Mouse (Mus musculus): ENCODE measurements around the gene Dcst2. TPM values are rescaled to one million over a fixed set of nuclear protein-coding genes. Genes with fewer than 3 reads are reported as not detected.
A peak's percentile ranks its signal among the peaks of the same experiment; 100 is the strongest.

Dcst2 gene
- total RNA-seq, 2 experiments from 2014 or later = 0.34 to 0.35 TPM

- intact Hi-C loops (cut with DNase I) = loop anchor here (5.0 kb wide), 1 partner anchor 38 kb away; no protein-coding TSS in a partner anchor
- peak; percentile 86 to 95 for DNase-seq (ENCODE audit: low spot score in 2 of 2)
Observed at GRCm38 (mm10) chr3:89354816-89355511, 6.8 kb upstream of the Dcst2 start.

GRCm38 (mm10) chr3:89355512-89355902 lies 6.3 kb upstream of the Dcst2 start:
- intact Hi-C loops (cut with DNase I) = no loop called here
- DNase-seq (ENCODE audit: low spot score in 2 of 2) = no peak

DNA sequence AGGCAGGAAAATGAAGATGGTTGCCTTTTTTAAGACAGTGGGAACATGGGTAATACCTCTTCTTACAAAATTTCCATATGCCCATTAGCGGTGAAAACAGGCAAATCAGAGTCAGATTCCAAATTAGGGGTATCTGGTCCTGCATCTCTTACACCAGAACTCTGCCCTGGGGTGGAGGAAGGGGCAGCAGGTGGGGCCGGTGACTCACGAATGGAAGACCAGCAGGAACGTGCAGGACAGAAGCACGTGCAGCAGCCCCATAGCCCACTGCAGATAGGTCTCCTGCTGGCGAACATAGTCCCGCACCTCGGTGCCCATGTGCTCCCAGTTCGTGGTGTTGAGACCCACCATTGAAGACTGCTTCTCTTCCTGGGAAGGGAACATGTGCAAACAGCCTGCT lies 5.7 kb upstream of the Dcst2 start:
- DNase-seq (ENCODE audit: low spot score in 2 of 2) = no peak
- intact Hi-C loops (cut with DNase I) = no loop called here

GRCm38 (mm10) chr3:89359630-89360029 lies 2.1 kb upstream of the Dcst2 start:
- intact Hi-C loops (cut with DNase I) = no loop called here
- DNase-seq (ENCODE audit: low spot score in 2 of 2) = no peak

- DNase-seq (ENCODE audit: low spot score in 2 of 2) = no peak
- intact Hi-C loops (cut with DNase I) = no loop called here
Observed at GRCm38 (mm10) chr3:89360237-89360636, 1.5 kb upstream of the Dcst2 start.

DNA sequence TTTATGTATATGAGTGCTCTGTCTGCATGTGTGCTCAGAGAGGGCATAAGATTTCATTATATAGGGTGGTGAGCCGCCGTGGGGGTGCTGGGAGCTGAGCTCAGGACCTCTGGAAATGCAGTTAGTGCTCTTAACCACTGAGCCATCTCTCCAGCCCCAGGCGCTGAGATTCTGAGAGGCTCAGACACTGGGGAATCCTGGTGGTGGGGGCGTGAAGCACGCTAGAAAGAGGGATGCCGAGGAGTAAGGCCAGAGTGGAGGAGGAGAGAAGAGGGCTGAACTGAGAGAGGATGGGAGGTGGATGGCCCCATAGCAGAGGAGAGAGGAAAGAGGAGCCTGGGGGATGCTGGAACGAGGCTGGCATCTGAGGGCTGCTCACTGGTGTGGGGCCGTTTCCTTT lies 2.9 kb downstream of the Dcst2 start:
- intact Hi-C loops (cut with DNase I) = no loop called here
- no peak for DNase-seq (ENCODE audit: low spot score in 2 of 2)

GRCm38 (mm10) chr3:89365153-89365485 lies 3.3 kb downstream of the Dcst2 start, which contains the start of gene Dcst1:
TSS of gene Dcst1 (minus strand) at chr3:89365253.
- intact Hi-C loops (cut with DNase I) = no loop called here
- DNase-seq (ENCODE audit: low spot score in 2 of 2) = no peak

DNA sequence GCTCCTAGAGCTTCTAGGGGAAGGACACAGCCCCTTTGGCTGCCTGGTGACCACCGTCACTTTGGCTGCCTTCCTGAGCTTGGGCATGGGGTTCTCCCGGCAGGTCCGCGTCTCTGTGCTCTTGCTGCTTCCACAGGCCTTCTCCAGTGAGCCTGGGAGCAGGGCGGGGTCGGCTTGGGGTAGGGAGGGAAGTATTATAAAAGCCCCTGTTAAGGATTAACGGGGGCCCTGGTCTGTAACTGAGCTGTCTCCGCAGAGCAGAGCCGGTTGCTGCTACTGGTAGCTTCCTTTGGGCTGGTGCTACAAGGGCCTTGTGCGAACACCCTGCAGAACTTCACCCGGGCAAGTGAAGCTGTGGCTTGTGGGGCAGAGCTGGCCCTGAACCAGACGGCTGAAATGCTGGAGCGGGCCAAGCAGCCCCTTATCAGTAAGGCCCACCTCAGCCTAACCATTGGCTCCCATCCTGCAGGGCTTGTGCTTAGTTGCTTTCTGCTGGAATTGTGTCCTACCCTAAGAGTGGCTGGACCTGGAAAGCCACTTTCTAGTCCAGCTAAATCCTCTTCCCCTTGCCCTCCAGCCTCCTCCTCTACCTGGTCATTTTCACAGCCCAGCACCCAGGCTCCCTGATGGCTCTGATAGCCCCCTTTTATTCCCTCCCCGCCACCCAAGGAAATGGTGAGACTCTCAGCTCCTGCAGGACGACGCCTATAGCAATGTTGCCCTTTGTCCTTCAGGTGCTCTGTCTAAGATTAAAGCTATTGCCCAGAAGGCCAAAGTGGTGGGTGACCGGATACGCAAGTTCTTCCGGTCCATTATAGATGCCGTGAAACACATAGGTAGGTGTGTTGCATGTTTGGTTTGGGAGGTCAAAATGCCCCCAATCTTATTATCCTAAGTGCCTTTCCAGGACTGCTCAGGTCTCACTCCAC lies 4.0 kb downstream of the Dcst2 start:
- no peak for DNase-seq (ENCODE audit: low spot score in 2 of 2)
- intact Hi-C loops (cut with DNase I) = no loop called here

- intact Hi-C loops (cut with DNase I) = no loop called here
- DNase-seq (ENCODE audit: low spot score in 2 of 2) = no peak
Observed at GRCm38 (mm10) chr3:89367338-89367737, 5.6 kb downstream of the Dcst2 start.

- DNase-seq (ENCODE audit: low spot score in 2 of 2) = no peak
- intact Hi-C loops (cut with DNase I) = no loop called here
Observed at GRCm38 (mm10) chr3:89373581-89374231, 11.9 kb downstream of the Dcst2 start.

DNA sequence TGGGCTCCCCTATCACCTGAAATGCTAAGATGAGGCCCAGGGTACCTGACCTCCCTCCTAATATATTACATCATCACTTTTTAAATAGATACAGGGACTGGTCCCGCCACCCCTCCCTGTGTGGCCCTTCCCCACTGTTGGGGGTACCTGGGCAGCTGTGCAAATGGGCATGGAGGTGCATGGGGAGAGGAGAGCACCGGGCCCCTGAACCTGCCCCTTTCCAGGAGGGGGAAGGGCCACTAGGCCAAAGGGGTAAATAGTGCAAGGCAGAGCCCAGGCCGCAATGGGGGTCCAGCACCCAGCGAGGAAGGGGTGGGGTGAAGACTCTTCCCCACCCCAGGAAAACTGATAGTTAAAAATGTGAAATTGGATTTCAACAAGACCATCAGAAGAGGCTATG lies 16.1 kb downstream of the Dcst2 start:
- DNase-seq (ENCODE audit: low spot score in 2 of 2) = no peak
- intact Hi-C loops (cut with DNase I) = loop anchor here (5.0 kb wide), 1 partner anchor 109 kb away; no protein-coding TSS in a partner anchor

DNA sequence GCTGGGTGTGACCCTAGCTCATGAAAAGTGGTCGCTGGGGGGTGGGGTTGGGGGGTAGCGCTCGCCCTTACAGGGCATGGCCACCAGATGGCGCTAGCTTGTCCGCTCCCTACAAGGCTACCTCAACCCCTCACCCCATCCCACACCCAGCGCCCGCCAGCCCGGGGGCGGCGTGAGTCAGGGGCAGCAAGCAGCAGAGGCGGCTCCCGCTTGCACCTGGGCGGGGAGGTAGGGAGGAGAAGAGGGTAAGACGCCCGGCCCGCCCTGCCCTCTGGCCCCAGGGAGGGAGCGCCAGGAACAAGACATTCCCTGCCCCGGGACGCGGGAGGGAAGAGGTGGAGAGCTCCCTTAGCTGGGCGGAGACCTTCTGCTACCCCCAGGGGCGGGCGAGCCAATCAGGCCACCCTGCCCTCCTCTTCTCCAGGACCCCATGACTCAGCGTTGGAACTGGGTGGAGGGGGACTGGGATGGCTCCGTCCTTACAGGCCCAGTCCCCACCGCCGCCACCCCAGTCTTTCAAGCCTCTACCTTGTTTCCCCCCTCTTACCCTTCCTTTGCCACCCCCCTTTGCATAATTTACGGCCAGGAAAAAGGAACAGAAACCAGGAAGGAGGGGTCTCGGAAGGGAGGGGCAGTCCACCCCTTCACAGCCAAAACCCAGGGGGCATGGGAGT lies 16.8 kb downstream of the Dcst2 start:
- intact Hi-C loops (cut with DNase I) = loop anchor here (5.0 kb wide), 1 partner anchor 109 kb away; no protein-coding TSS in a partner anchor
- DNase-seq (ENCODE audit: low spot score in 2 of 2) = peak; percentile 50 to 63

- intact Hi-C loops (cut with DNase I) = loop anchor here (5.0 kb wide), 1 partner anchor 108 kb away; no protein-coding TSS in a partner anchor
- DNase-seq (ENCODE audit: low spot score in 2 of 2) = no peak
Observed at GRCm38 (mm10) chr3:89379388-89380131, 17.8 kb downstream of the Dcst2 start.

DNA sequence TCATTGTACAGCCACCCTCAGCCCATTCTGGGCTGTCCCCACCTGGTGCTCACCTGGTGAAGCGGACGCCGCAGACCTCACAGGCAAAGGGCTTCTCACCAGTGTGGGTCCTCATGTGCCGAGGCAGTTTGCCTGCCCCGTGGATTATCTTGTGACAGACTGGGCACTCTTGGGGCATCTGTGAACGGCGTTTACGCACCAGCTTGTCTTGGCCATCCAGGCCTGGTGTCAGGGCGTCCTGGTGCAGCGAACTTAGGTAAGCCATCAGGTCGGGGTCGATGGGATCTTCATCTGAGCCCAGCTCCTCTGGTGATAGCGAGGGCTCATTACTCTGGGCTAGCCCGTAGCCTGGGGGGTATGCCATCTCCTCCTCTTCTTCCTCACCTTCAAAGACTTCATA lies 18.5 kb downstream of the Dcst2 start:
- intact Hi-C loops (cut with DNase I) = no loop called here
- DNase-seq (ENCODE audit: low spot score in 2 of 2) = no peak

GRCm38 (mm10) chr3:89380711-89381110 lies 18.9 kb downstream of the Dcst2 start:
- intact Hi-C loops (cut with DNase I) = no loop called here
- no peak for DNase-seq (ENCODE audit: low spot score in 2 of 2)

DNA sequence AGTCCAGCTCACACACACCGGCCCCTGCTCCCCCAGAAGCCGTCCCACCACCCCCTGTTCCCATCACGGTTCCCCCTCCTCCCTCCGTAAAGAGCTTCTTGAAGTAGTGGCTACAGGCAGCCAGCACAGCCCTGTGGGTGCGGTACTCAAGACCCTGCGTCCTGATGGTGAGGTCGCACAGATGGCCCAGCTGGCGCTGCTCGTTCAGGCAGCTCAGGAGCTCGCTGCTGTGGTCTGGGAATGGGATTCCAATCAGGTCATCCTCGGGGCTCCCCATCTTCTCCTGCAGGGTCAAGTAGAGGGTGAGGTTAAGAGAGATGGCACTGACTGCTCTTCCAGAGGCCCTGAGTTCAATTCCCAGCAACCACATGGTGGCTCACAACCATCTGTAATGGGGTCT lies 19.5 kb downstream of the Dcst2 start:
- intact Hi-C loops (cut with DNase I) = no loop called here
- DNase-seq (ENCODE audit: low spot score in 2 of 2) = no peak

DNA sequence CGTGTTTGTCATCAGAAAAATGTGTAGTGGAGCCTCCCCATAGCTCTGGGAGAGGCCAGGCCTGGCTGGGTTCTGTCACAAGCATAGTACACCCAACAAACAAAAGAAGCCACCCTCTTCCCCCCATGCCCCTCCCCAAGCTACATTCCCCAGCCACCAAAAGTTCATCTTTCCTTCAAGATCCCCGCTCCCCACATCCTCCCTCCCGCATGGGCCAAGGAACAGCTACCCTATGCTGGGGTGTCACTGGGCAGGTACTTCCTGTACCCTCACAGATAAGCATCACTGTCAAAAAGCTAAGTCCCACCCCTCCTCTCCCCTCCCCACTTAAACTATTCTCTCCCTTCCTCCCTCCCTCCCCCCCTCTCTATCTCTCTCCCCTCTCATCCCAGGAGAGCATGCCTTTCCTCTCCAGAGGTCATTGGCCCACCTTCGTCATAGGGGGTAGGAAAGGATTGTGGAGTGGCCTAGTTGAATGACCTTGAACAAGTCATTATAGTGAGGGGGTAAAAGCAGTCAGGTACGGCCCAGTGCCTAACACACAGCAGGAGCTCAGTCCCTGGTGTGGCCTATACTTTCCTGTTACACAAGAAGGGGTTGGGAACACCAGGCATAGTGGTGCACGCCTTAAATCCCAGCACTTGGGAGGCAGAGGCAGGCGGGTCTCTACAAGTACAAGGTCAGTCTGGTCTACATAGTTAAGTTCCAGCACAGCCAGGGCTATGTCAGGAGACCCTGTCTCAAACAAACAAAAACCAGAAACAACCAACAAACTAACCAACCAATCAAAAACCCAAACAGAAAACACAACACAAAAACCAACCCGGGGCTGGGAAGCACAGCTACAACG lies 20.5 kb downstream of the Dcst2 start:
- intact Hi-C loops (cut with DNase I) = no loop called here
- DNase-seq (ENCODE audit: low spot score in 2 of 2) = no peak

GRCm38 (mm10) chr3:89382950-89383349 lies 21.2 kb downstream of the Dcst2 start:
- intact Hi-C loops (cut with DNase I) = no loop called here
- DNase-seq (ENCODE audit: low spot score in 2 of 2) = no peak
